Mouse (Mus musculus) ovary, adult 2 months (tissue): Measurements from ENCODE around the gene Lat2. TPM values are rescaled to one million over a fixed set of nuclear protein-coding genes. Genes with fewer than 3 reads are reported as not detected.

Source experiments
- polyA plus RNA-seq: library from polyadenylated mRNA; depleted of rRNA; stranded (reverse); fragments of >200 nt; gene quantifications from 2 replicates; pipeline ENCODE4 v1.2.3, GENCODE M21; 2012; rRNA removed

Lat2 gene
- 4.5 and 4.6 TPM in 2 replicates for polyA plus RNA-seq

DNA sequence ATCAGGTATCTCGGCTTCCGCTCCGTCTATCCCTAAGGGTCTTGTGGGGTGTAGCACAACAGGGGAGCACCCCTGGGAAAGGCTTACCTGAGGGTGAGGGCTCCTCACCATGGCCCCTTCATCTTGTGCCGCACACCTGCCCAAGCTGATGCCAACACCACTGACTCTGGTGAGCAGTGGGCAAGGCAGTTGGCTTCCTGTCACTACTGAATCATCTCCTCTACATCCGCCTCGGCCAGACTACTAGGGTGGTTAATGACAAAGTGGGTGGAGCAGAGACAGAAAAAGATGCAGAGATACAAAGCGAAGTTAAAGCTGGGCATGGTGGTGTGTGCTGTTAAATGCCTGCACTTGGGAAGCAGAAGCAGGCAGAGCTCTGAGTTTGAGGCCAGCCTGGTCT is at the start of gene Lat2:
TSS of gene Lat2 (minus strand) at position 224 of the 400 bp plus-strand sequence.

GRCm38 (mm10) chr5:134639269-134639682 is 24.5 kb upstream of the Lat2 start, which contains the start of gene Eif4h:
Gene Eif4h, minus strand, starts transcription at chr5:134639490.

DNA sequence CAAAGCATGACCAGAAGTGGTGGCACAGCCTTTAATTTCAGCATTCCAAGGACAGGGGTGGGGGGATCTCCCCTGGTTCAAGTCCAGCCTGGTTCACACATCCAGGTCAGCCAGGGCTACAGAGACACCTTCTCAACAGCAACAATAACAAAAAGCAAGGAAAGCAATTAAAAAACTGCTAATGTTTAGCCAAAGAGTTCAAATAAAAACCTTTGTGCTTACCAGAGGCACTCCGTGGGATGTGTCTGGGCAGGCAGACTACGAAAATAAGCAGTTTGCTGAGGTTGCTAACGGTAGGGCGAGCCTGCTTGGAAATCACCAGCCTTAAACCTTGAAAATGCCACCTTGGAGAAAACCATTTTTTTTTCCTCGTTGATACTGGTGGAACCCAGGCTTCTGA is 33.7 kb downstream of the Lat2 start, which contains the start of gene Rfc2:
TSS of gene Rfc2 (plus strand) at position 221 of the 400 bp plus-strand sequence.

DNA sequence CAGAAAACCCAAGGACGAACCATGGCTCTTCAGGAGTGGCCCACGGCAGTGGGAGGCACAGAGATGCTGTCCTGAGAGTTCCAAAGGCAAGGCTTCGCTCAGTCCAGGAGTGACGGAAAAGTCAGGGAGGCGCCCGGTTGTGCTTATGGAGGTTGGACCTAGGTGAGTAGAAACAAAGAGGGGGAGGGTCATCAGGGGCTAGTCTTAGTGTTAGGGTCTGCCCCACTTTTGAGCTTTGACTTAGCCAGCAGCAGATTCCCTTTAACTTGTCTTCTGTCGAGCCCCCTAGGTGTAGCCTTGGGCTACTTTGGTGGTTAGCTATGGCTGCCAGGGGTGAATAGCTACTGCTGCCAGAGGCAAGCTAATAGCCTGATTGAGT is 54.8 kb downstream of the Lat2 start, which contains the start of gene Syna:
TSS of gene Syna (minus strand) at position 101 of the 379 bp plus-strand sequence.

DNA sequence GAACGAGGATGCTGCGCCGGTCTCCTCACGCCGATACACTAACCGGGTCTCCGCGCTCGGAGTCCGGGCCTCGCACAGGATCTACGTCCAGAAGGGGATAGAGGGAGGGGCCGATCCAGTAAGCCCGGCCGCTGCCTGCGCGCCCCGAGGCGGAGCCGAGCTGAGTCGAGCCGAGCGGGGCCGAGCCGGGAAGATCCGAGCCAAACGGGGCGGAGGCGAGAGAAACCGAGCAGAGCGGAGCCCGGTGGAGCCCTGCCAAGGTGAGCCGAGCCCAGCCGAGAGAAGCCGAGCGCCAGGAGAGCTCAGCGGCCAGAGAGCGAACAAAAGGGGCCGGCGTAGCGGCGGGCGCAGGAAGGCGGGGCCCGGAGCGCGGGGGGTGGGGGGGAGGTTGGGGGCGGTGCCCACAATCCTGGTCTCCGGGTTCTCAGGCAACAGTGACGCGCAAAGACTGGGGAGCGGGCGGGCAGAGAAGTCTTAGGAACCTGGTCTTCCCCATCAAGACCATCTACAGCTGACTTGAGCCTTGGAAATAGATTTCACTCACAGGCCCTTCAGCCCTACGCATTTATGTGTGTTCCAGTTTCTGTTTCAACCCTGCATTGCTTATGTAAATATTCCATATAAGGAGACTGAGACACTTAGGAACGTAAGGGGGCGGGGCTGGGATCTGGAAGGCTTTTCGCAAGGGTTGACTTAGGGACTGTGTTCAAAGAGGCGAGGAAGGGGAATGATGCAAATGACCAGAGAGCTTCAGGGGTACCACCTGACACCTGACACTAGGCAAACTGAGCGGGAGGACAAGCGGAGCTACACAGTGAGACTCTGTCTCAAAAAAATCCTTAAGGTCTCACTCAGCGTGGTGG is 62.5 kb downstream of the Lat2 start, which contains the start of gene Clip2:
TSS of gene Clip2 (minus strand) at position 325 of the 863 bp plus-strand sequence.

Other genes starting within 250 kb of the Lat2 start
- 30.6 and 34.3 TPM in 2 replicates for gene Gtf2ird1, start 158.3 kb downstream of the Lat2 start, polyA plus RNA-seq
- gene Clip2, start 62.6 kb downstream of the Lat2 start, polyA plus RNA-seq: 22.0 and 27.4 TPM in 2 replicates
- gene Syna, start 54.9 kb downstream of the Lat2 start, polyA plus RNA-seq: 0.14 TPM in 1 of 2 replicates, not detected in the other
- 53.1 and 66.5 TPM in 2 replicates for gene Rfc2, start 33.7 kb downstream of the Lat2 start, polyA plus RNA-seq
- gene Eif4h, start 24.5 kb upstream of the Lat2 start, polyA plus RNA-seq: 275 and 281 TPM in 2 replicates
- gene Limk1, start 73.6 kb upstream of the Lat2 start, polyA plus RNA-seq: 26.1 TPM in 2 replicates
- 62.6 and 80.0 TPM in 2 replicates for gene Eln, start 132.3 kb upstream of the Lat2 start, polyA plus RNA-seq